Mouse (Mus musculus) olfactory bulb, adult 2 months (tissue): ENCODE results near the gene Pik3c2g.

ENCODE experiments used
- CTCF ChIP-seq: fragments of 200-500 bp; IDR thresholded peaks from 2 replicates; pipeline ENCODE4 v1.5.1; 2012; ENCODE audit warnings: low read depth, mild to moderate bottlenecking, low read length, moderate library complexity; ENCODE audit not compliant: insufficient read depth
- POLR2A ChIP-seq: fragments of 200-500 bp; IDR thresholded peaks from 2 replicates; pipeline ENCODE4 v1.6.1; 2012; ENCODE audit warnings: mild to moderate bottlenecking, low read depth, low read length, moderate library complexity; ENCODE audit not compliant: insufficient read depth

GRCm38 (mm10) chr6:139978114-139978513 is 391.1 kb downstream of the Pik3c2g start:
- TF ChIP-seq CTCF (no peak), POLR2A (no peak)
